Mouse (Mus musculus): ENCODE results near the gene Hnrnpc. TPM values are rescaled to one million over a fixed set of nuclear protein-coding genes. Genes with fewer than 3 reads are reported as not detected.
"Not testable (repeated sequence)": the region's sequence is repeated elsewhere in the genome, so short reads cannot be mapped to it uniquely, and the experiment has no call there.

The Hnrnpc gene
- polyA plus RNA-seq, 1 experiment from 2014 or later: 601 TPM

- no peaks in the 10 kb centered on the region for H3K9me3 ChIP-seq
- peak overlapping the region; percentile 36 for H3K4me2 ChIP-seq (replicated peaks)
- H3K36me3 ChIP-seq: 0 out of 2 replicates have a peak, but pooled peaks cover 9% of the 10 kb centered on the region
- no peak for ATAC-seq
- no peak overlapping the region for H3K4me3 ChIP-seq (replicated peaks)
- H3K27ac ChIP-seq: no peak overlapping the region
- H3K9ac ChIP-seq: no peak overlapping the region
- no peaks in the 10 kb centered on the region for H3K27me3 ChIP-seq (replicated peaks)
- H3K4me1 ChIP-seq (replicated peaks): peaks cover 15% of the 10 kb centered on the region; the same call in 1 of the 2 replicates
- 60% methylated on average over 5 of the region's 5 CpGs for WGBS
Measured at GRCm38 (mm10) chr14:52100170-52100960, 3.5 kb downstream of the Hnrnpc start.

DNA sequence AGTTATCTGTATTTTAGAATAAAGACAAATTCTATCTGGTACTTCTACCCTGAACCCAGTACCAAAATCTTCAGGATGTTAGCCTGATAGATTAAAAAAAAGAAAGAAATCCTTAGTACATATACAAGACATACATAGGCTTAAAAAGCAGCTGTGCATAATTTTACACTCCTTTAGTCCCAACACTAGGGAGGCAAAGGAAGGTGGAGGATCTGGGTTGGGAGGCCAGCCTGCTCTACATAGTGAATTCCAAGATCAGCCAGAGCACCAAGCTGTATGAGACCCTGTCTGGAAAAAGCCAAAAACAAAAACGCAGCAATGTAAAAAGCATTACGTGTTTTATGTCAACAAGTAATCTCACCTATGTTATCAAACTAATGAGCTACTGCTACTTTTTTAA is 4.3 kb downstream of the Hnrnpc start:
- H3K9me3 ChIP-seq: no peaks in the 10 kb centered on the region
- no peaks in the 10 kb centered on the region for H3K27me3 ChIP-seq (replicated peaks)
- no peak overlapping the region for H3K9ac ChIP-seq
- H3K4me1 ChIP-seq (replicated peaks): peaks cover 15% of the 10 kb centered on the region; the same call in 1 of the 2 replicates
- H3K4me2 ChIP-seq (replicated peaks): no peak overlapping the region
- H3K27ac ChIP-seq: no peak overlapping the region
- 73% methylated on average over 2 of the region's 2 CpGs for WGBS
- no peak overlapping the region for H3K4me3 ChIP-seq (replicated peaks)
- 0 out of 2 replicates have a peak, but pooled peaks cover 9% of the 10 kb centered on the region for H3K36me3 ChIP-seq
- no peak for ATAC-seq

DNA sequence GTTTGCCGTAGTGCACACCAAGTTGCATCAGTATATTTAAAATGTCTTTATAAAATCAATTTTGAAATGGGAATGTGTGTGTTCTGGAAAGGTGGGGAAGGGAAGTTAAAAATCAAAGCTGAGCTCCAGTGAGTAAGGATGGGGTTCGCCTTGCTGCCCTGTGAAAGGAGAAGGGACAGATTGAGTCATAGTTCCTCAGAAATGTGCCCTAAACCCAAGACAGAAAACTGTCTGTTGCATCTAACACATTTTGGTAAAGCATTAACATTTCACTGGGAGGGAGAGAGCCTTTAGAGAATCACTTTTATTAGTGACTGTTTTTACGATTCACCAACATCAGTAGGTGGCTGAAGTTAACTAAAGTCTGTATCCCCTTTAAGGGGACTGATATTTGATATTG is 5.4 kb downstream of the Hnrnpc start:
- H3K4me1 ChIP-seq (replicated peaks): peaks cover 15% of the 10 kb centered on the region; the same call in 1 of the 2 replicates
- not testable (repeated sequence) for ATAC-seq; H3K27ac ChIP-seq; H3K4me3 ChIP-seq (replicated peaks); H3K4me2 ChIP-seq (replicated peaks); H3K9ac ChIP-seq; H3K36me3 ChIP-seq; H3K27me3 ChIP-seq (replicated peaks); H3K9me3 ChIP-seq
- 70% methylated on average over 3 of the region's 3 CpGs for WGBS

DNA sequence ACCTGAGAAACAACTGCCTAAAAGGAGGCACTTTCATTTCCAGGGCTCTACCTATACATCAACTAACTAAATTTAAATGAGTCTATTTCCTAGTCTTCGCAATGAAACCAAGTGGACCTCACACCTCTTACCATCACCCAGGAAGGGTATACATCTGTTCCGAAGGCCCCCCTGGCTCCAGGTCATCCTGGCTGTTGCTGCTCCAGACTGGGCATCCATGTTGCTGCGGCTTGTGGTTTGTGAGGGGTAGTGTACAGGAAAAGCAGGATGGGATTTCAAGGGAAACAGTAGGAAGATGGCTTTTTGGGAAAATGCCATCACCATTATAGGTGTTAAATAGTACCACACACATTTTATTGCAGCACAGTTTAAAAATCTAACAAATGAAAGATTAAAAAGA is 6.6 kb downstream of the Hnrnpc start:
- not testable (repeated sequence) for H3K36me3 ChIP-seq; H3K9me3 ChIP-seq; H3K4me2 ChIP-seq (replicated peaks); ATAC-seq; H3K4me3 ChIP-seq (replicated peaks); H3K9ac ChIP-seq; H3K27me3 ChIP-seq (replicated peaks); H3K27ac ChIP-seq
- peaks cover 15% of the 10 kb centered on the region; the same call in 1 of the 2 replicates for H3K4me1 ChIP-seq (replicated peaks)
- 97% methylated on average over 3 of the region's 3 CpGs for WGBS

DNA sequence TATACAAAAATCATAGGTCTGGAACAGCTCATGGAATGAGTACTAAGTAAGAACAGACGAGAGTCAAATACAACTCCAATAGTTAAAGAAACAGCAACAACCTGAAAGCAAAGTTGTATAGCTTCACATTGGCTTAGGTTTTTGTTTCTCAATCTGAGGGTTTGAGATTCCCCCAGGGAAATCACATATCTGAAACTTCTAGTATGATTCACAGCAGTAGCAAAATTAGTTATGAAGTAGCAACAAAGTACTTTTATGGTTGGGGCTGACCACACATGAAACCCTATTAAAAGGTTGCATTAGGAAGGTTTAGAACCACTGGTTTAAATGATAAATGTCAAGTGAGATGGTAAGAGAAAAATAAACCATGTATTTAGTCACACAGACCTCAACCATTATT is 9.3 kb downstream of the Hnrnpc start:
- whole genome bisulfite sequencing: 68% methylated on average over 1 of the region's 1 CpGs
- Histone ChIP-seq H3K4me3 (replicated peaks) (no peak overlapping the region), H3K9me3 (no peaks in the 10 kb centered on the region), H3K9ac (no peak overlapping the region), H3K27me3 (replicated peaks) (no peaks in the 10 kb centered on the region), H3K4me2 (replicated peaks) (no peak overlapping the region), H3K27ac (no peak overlapping the region), H3K36me3 (0 out of 2 replicates have a peak, but pooled peaks cover 10% of the 10 kb centered on the region), H3K4me1 (replicated peaks) (0 out of 2 replicates have a peak, but pooled peaks cover under 1% of the 10 kb centered on the region)
- no peak for ATAC-seq

GRCm38 (mm10) chr14:52083083-52083482 is 20.7 kb downstream of the Hnrnpc start:
- Histone ChIP-seq H3K27ac (no peak overlapping the region), H3K27me3 (replicated peaks) (no peaks in the 10 kb centered on the region), H3K9ac (no peak overlapping the region), H3K9me3 (no peaks in the 10 kb centered on the region), H3K4me3 (replicated peaks) (no peak overlapping the region), H3K36me3 (0 out of 2 replicates have a peak, but pooled peaks cover 17% of the 10 kb centered on the region), H3K4me1 (replicated peaks) (no peaks in the 10 kb centered on the region), H3K4me2 (replicated peaks) (no peak overlapping the region)
- no peak for ATAC-seq

DNA sequence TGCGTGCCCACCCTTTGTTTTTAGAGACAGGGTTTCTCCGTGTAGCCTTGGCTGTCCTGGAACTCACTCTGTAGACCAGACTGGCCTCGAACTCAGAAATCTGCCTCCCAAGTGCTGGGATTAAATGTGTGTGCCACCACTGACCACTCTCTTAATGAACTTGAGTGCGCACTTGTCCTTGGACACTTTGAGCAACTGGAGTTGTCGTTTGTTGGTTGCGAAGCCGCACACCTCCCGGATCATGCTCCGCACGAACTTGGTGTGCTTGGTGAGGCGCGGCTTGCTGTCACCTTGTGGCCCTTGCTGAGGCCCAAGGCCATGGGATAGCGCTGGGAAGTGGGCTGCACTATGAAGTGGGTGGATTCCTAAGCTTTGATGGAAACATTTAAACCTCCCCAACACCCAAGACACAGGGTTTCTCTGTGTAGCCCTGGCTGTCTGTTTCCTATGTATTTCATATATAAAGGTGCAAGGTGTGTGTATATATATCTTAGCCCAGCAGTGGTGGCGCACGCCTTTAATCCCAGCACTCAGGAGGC is 32.2 kb downstream of the Hnrnpc start:
- Histone ChIP-seq H3K9ac (no peak overlapping the region), H3K4me3 (replicated peaks) (no peak overlapping the region), H3K9me3 (no peaks in the 10 kb centered on the region), H3K27me3 (replicated peaks) (no peaks in the 10 kb centered on the region), H3K27ac (no peak overlapping the region), H3K36me3 (peaks cover 20% of the 10 kb centered on the region), H3K4me1 (replicated peaks) (no peaks in the 10 kb centered on the region), H3K4me2 (replicated peaks) (no peak overlapping the region)
- 92% methylated on average over 15 of the region's 15 CpGs for WGBS
- peak; percentile 24 for ATAC-seq

- no peak overlapping the region for H3K9ac ChIP-seq
- no peaks in the 10 kb centered on the region for H3K4me1 ChIP-seq (replicated peaks)
- no peaks in the 10 kb centered on the region for H3K27me3 ChIP-seq (replicated peaks)
- ATAC-seq: no peak
- no peaks in the 10 kb centered on the region for H3K9me3 ChIP-seq
- no peaks in the 10 kb centered on the region for H3K36me3 ChIP-seq
- WGBS: 48% methylated on average over 4 of the region's 4 CpGs
- no peak overlapping the region for H3K4me3 ChIP-seq (replicated peaks)
- no peak overlapping the region for H3K4me2 ChIP-seq (replicated peaks)
- no peak overlapping the region for H3K27ac ChIP-seq
Measured at GRCm38 (mm10) chr14:52066135-52066534, 37.7 kb downstream of the Hnrnpc start.

DNA sequence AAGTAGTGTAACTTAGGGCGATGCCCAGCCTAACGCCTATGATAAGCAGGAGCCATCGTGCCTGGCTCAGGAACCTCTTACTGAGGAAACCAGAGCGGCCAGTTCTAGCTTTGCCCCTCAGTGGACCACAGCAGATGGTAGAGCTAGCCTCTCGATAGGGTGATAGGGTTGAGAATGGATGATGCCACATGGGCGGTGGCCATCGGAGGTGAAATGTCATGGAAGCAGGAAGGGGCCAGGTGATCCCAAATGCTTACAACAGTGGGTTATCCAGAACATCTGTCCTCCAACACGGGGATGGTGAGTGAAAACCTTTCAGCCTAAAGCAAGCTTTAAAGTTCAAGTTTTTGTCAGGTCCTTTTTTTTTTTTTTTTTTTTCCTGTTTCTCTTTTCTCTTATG is 42.0 kb downstream of the Hnrnpc start:
- H3K27ac ChIP-seq: no peak overlapping the region
- H3K9me3 ChIP-seq: no peaks in the 10 kb centered on the region
- no peak for ATAC-seq
- no peak overlapping the region for H3K9ac ChIP-seq
- no peak overlapping the region for H3K4me2 ChIP-seq (replicated peaks)
- WGBS: 79% methylated on average over 8 of the region's 8 CpGs
- H3K4me1 ChIP-seq (replicated peaks): 0 out of 2 replicates have a peak, but pooled peaks cover 5% of the 10 kb centered on the region
- H3K4me3 ChIP-seq (replicated peaks): no peak overlapping the region
- no peaks in the 10 kb centered on the region for H3K27me3 ChIP-seq (replicated peaks)
- no peaks in the 10 kb centered on the region for H3K36me3 ChIP-seq

DNA sequence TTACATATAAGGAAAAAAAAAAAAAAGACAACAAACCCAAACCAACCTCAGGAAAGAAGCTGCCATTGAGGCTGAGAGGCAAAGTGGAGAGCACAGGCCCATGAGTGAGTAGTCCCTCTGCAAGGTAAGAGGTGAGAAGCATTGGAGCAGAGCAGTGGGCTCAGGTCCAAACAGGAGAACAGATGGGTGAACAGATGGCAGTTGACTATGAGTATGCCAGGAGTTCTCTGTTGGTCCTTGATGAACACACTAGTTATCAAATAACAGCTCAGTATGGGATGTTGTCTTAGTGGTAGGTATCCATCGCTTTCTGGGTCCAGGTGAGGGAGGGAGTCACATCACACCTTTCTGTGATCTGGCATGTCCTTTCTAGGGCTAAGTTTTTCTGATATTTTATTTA is 43.0 kb downstream of the Hnrnpc start:
- ATAC-seq: no peak
- Histone ChIP-seq H3K27me3 (replicated peaks) (no peaks in the 10 kb centered on the region), H3K9ac (no peak overlapping the region), H3K27ac (no peak overlapping the region), H3K4me2 (replicated peaks) (no peak overlapping the region), H3K4me1 (replicated peaks) (0 out of 2 replicates have a peak, but pooled peaks cover 5% of the 10 kb centered on the region), H3K36me3 (no peaks in the 10 kb centered on the region), H3K4me3 (replicated peaks) (no peak overlapping the region), H3K9me3 (no peaks in the 10 kb centered on the region)
- 88% methylated on average over 1 of the region's 1 CpGs for WGBS

DNA sequence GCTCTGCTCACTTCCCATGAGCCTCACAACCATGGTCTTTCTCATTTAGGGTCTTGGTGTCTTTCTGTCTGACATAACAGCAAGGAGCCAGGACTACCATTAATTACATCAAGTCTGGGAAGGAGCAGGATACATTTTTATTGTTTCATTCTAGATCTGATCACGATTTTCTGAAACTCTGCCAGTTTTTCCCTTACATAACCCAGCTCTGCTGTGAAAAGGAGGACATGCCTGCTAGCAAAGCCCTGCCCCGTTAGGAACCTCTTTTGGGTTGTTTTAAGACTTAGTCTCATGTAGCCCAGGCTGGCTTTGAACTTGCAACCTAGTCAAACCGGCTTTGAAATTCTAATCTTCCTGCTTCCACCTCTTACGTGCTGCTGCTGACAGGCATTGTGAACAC is 43.8 kb downstream of the Hnrnpc start:
- WGBS: 62% methylated on average over 4 of the region's 4 CpGs
- H3K27ac ChIP-seq: no peak overlapping the region
- no peaks in the 10 kb centered on the region for H3K9me3 ChIP-seq
- no peak overlapping the region for H3K4me3 ChIP-seq (replicated peaks)
- 0 out of 2 replicates have a peak, but pooled peaks cover 5% of the 10 kb centered on the region for H3K4me1 ChIP-seq (replicated peaks)
- H3K4me2 ChIP-seq (replicated peaks): no peak overlapping the region
- no peaks in the 10 kb centered on the region for H3K36me3 ChIP-seq
- no peak for ATAC-seq
- H3K9ac ChIP-seq: no peak overlapping the region
- no peaks in the 10 kb centered on the region for H3K27me3 ChIP-seq (replicated peaks)

DNA sequence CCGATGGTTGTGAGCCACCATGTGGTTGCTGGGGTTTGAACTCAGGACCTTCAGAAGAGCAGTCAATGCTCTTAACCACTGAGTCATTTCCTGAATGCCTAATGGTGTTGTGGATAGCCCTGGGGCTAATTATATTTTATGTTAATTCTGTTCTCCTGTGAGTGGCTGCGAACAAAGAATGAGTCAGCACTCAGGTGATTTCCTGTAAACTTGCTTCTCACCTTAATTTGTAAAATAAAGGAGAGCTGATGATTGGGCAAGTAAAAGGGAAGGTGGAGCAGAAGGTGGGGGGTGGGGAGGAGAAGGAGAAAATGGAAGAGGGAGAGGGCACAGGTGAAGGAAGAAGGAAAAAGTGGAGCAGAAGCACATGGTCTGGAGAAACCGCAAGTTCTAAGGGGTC is 51.1 kb downstream of the Hnrnpc start:
- not testable (repeated sequence) for H3K4me3 ChIP-seq (replicated peaks); H3K36me3 ChIP-seq; H3K9me3 ChIP-seq; H3K9ac ChIP-seq; H3K27ac ChIP-seq; H3K27me3 ChIP-seq (replicated peaks); ATAC-seq; H3K4me1 ChIP-seq (replicated peaks); H3K4me2 ChIP-seq (replicated peaks)
- 90% methylated on average over 3 of the region's 3 CpGs for WGBS
